Mouse (Mus musculus) ES-Bruce4 (cell line): ENCODE data around the gene Prima1. TPM values are rescaled to one million over a fixed set of nuclear protein-coding genes. Genes with fewer than 3 reads are reported as not detected.

Source experiments
- H3K27ac ChIP-seq: 2 replicates; pipeline ENCODE4 v1.5.1; 2012; ENCODE audit warnings: low read length, inconsistent platforms; ENCODE audit not compliant: insufficient read depth
- H3K27me3 ChIP-seq: 2 replicates; pipeline ENCODE4 v1.6.1; 2012; ENCODE audit warnings: mild to moderate bottlenecking, low read length, inconsistent platforms; ENCODE audit not compliant: control insufficient read depth, poor library complexity, insufficient read depth, severe bottlenecking
- H3K36me3 ChIP-seq: 2 replicates; pipeline ENCODE4 v1.6.1; 2012; ENCODE audit warnings: inconsistent platforms, mild to moderate bottlenecking, low read length, moderate library complexity; ENCODE audit not compliant: control insufficient read depth, poor library complexity, insufficient read depth, severe bottlenecking
- H3K4me1 ChIP-seq: one replicate; pipeline ENCODE4 v1.8.1; 2011; ENCODE audit warnings: low read length; ENCODE audit not compliant: control insufficient read depth, insufficient read depth
- H3K4me3 ChIP-seq: 2 replicates; pipeline ENCODE4 v1.5.1; 2011; ENCODE audit warnings: low read depth, mild to moderate bottlenecking, low read length
- H3K9ac ChIP-seq: 2 replicates; pipeline ENCODE4 v1.6.1; 2012; ENCODE audit warnings: low read depth, mild to moderate bottlenecking, inconsistent platforms; ENCODE audit not compliant: poor library complexity, severe bottlenecking
- H3K9me3 ChIP-seq: replicated peaks from 2 replicates; pipeline ENCODE4 v1.6.1; 2012; ENCODE audit warnings: mild to moderate bottlenecking, low read length, inconsistent platforms; ENCODE audit not compliant: control insufficient read depth, poor library complexity, insufficient read depth, severe bottlenecking
- CTCF ChIP-seq: IDR thresholded peaks from one replicate; pipeline ENCODE4 v1.8.1; 2011; ENCODE audit warnings: low read depth, low read length
- EP300 ChIP-seq: IDR thresholded peaks from 2 replicates; pipeline ENCODE4 v1.6.1; 2011; ENCODE audit warnings: low read depth, low read length; ENCODE audit not compliant: insufficient read depth
- POLR2A ChIP-seq: IDR thresholded peaks from one replicate; pipeline ENCODE4 v1.8.1; 2011; ENCODE audit warnings: low read length; ENCODE audit not compliant: insufficient read depth
- polyA plus RNA-seq: library from polyadenylated mRNA; stranded (reverse); fragments of >200 nt; gene quantifications from 2 replicates; pipeline ENCODE4 v1.2.4, GENCODE M21; 2011; ENCODE audit warnings: low read depth; ENCODE audit not compliant: missing spikeins, insufficient read depth, insufficient read length

Prima1 gene
- polyA plus RNA-seq, 1 experiment: not detected

GRCm38 (mm10) chr12:103238924-103239460, 3.0 kb downstream of the Prima1 start:
- no peak overlapping the region for H3K9ac ChIP-seq
- no peak overlapping the region for H3K4me3 ChIP-seq
- H3K36me3 ChIP-seq: no peaks in the 10 kb centered on the region
- TF ChIP-seq EP300 (no peak), POLR2A (no peak), CTCF (no peak)
- no peaks in the 10 kb centered on the region for H3K4me1 ChIP-seq
- 0 out of 2 replicates have a peak, but pooled peaks cover under 1% of the 10 kb centered on the region for H3K9me3 ChIP-seq
- no peak overlapping the region for H3K27ac ChIP-seq
- peaks cover 2% of the 10 kb centered on the region; the same call in 1 of the 2 replicates for H3K27me3 ChIP-seq

- TF ChIP-seq EP300: no peak
- TF ChIP-seq CTCF: no peak
- no peak for TF ChIP-seq POLR2A
- no peak overlapping the region for H3K9ac ChIP-seq
- no peak overlapping the region for H3K27ac ChIP-seq
- H3K36me3 ChIP-seq: no peaks in the 10 kb centered on the region
- 0 out of 2 replicates have a peak, but pooled peaks cover 5% of the 10 kb centered on the region for H3K9me3 ChIP-seq
- no peaks in the 10 kb centered on the region for H3K4me1 ChIP-seq
- H3K27me3 ChIP-seq: no peaks in the 10 kb centered on the region; the same call in 1 of the 2 replicates
- H3K4me3 ChIP-seq: no peak overlapping the region
These were observed 6.1 kb downstream of the Prima1 start for GRCm38 (mm10) chr12:103235856-103236255.

- TF ChIP-seq POLR2A (no peak), EP300 (no peak), CTCF (no peak)
- 0 out of 2 replicates have a peak, but pooled peaks cover 5% of the 10 kb centered on the region for H3K9me3 ChIP-seq
- no peak overlapping the region for H3K27ac ChIP-seq
- H3K9ac ChIP-seq: no peak overlapping the region
- no peak overlapping the region for H3K4me3 ChIP-seq
- H3K27me3 ChIP-seq: no peaks in the 10 kb centered on the region
- no peaks in the 10 kb centered on the region for H3K36me3 ChIP-seq
- H3K4me1 ChIP-seq: no peaks in the 10 kb centered on the region
These were observed 6.7 kb downstream of the Prima1 start for GRCm38 (mm10) chr12:103235251-103235650.

- TF ChIP-seq CTCF (no peak), EP300 (no peak), POLR2A (no peak)
- Histone ChIP-seq H3K9me3 (0 out of 2 replicates have a peak, but pooled peaks cover 5% of the 10 kb centered on the region), H3K36me3 (no peaks in the 10 kb centered on the region), H3K27me3 (no peaks in the 10 kb centered on the region), H3K9ac (no peak overlapping the region), H3K4me3 (no peak overlapping the region), H3K27ac (no peak overlapping the region), H3K4me1 (no peaks in the 10 kb centered on the region)
These were observed 12.9 kb downstream of the Prima1 start for GRCm38 (mm10) chr12:103229058-103229457.

- no peak overlapping the region for H3K27ac ChIP-seq
- H3K9me3 ChIP-seq: no peaks in the 10 kb centered on the region
- TF ChIP-seq CTCF (no peak), POLR2A (no peak), EP300 (no peak)
- H3K27me3 ChIP-seq: no peaks in the 10 kb centered on the region
- H3K4me3 ChIP-seq: no peak overlapping the region
- H3K4me1 ChIP-seq: no peaks in the 10 kb centered on the region
- no peaks in the 10 kb centered on the region for H3K36me3 ChIP-seq
- H3K9ac ChIP-seq: no peak overlapping the region
These were observed 15.8 kb downstream of the Prima1 start for GRCm38 (mm10) chr12:103226121-103226520.

GRCm38 (mm10) chr12:103223671-103224070, 18.3 kb downstream of the Prima1 start:
- no peak overlapping the region for H3K27ac ChIP-seq
- no peaks in the 10 kb centered on the region for H3K36me3 ChIP-seq
- no peaks in the 10 kb centered on the region for H3K9me3 ChIP-seq

More at GRCm38 (mm10) chr12:103223671-103224070, 18.3 kb downstream of the Prima1 start:
- no peak overlapping the region for H3K4me3 ChIP-seq
- H3K27me3 ChIP-seq: no peaks in the 10 kb centered on the region
- TF ChIP-seq EP300: no peak
- TF ChIP-seq CTCF: no peak
- TF ChIP-seq POLR2A: no peak
- H3K4me1 ChIP-seq: no peaks in the 10 kb centered on the region
- H3K9ac ChIP-seq: no peak overlapping the region
